Mouse (Mus musculus): ENCODE results near the gene Slc25a16. TPM values are rescaled to one million over a fixed set of nuclear protein-coding genes. Genes with fewer than 3 reads are reported as not detected.
"Not testable (repeated sequence)": the region's sequence is repeated elsewhere in the genome, so short reads cannot be mapped to it uniquely, and the experiment has no call there.

Gene Slc25a16
- total RNA-seq, 2 experiments from 2014 or later, result 38.5 to 41.5 TPM

- DNase-seq (ENCODE audit: low spot score in 2 of 2), result no peak
Observed at GRCm38 (mm10) chr10:62901826-62902225, 18.6 kb upstream of the Slc25a16 start.

GRCm38 (mm10) chr10:62902829-62903228 is 17.6 kb upstream of the Slc25a16 start:
- DNase-seq (ENCODE audit: low spot score in 2 of 2), result no peak

GRCm38 (mm10) chr10:62906336-62906735 is 14.1 kb upstream of the Slc25a16 start:
- no peak for DNase-seq (ENCODE audit: low spot score in 2 of 2)

GRCm38 (mm10) chr10:62908896-62909295 is 11.5 kb upstream of the Slc25a16 start, which contains the start of gene Tet1:
Tet1 (minus strand) TSS chr10:62908996.
- DNase-seq (ENCODE audit: low spot score in 2 of 2), result not testable (repeated sequence)

- no peak for DNase-seq (ENCODE audit: low spot score in 2 of 2)
Observed at GRCm38 (mm10) chr10:62911120-62911519, 9.3 kb upstream of the Slc25a16 start.

- DNase-seq (ENCODE audit: low spot score in 2 of 2), result no peak
Observed at GRCm38 (mm10) chr10:62918985-62919384, 1.4 kb upstream of the Slc25a16 start.

DNA sequence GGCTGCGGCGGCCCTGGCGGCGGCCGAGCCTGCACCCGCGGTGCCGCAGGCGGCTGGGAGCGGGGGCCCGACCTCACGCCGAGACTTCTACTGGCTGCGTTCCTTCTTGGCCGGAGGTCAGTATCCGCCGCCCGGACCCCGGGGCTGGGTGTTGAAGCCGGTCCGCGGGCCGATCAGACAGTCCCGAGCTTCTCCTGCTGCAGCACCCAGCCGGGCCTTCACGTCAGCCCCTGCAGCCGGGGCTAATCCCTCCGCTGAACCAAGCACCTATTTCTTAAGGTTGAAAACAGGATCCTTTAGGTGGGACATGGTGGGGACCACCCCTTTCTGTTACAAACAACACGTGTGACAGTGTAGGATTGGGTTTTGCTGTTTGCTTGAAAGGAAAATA is 328 bp downstream of the Slc25a16 start:
- DNase-seq (ENCODE audit: low spot score in 2 of 2), result no peak

- DNase-seq (ENCODE audit: low spot score in 2 of 2), result no peak
Observed at GRCm38 (mm10) chr10:62924096-62924635, 3.7 kb downstream of the Slc25a16 start.

GRCm38 (mm10) chr10:62932381-62932780 is 11.9 kb downstream of the Slc25a16 start:
- no peak for DNase-seq (ENCODE audit: low spot score in 2 of 2)

DNA sequence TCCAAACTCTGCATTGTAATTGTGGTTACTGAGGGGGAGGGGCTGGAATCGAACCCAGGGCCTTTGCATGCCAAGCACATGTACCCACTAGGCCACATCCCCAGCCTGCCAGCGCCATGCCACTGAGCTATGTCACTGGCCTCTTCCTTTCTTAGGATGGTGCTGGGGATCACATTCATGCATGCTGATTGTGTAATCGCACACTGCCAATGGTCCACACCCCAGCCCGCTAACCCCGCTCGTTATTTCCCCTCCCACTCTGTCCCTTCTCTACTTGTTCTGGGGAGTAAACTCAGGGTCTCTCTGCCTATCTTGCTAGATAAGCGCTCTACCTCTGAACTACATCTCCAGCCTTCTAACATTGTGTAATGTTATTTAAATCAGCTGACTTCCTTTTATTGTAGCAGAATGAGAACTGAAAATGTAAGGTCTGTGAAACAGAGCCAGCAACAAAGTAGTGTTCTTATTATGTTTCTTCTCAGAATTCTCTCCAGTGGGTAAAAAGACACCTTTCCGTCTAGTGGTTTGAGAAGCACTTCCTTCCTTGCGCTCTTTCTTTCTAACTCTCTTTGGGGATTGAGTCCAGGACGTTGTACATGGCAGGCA is 24.6 kb downstream of the Slc25a16 start:
- DNase-seq (ENCODE audit: low spot score in 2 of 2), result no peak

DNA sequence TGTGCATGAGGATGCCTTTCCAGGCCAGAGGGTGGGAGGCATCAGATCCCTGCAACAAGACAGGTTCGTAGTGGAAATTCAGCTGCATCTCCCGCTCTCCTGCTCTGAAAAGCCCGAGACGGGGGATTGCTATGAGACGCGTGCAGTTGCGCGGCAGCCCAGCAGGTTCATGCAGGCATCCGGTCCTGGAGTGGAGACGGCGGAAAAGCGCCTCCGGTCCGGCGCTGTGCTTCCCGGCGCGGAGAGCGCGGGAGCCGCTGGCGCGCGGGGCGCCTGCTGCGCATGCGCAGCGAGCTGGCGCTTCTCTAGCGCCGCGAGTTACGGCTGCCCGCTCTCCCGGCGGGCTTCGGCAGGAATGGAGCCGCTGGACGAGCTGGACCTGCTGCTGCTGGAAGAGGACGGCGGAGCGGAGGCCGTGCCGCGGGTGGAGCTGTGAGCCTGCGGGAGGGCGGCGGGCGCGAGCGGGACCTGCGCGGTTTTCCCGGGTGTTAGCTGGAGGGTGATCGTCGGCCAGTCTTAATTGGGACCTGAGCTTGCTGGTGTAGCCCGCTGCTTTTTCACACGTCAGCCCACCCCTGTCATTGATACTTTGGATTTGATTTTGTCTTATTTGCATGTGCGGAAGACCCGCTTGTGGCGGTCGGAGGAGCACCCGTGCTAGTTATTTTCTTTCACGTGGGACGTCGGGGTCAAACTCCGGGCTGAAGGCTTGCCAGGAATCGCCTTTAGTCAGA is 26.5 kb downstream of the Slc25a16 start, which contains the start of gene Dna2:
Dna2 (plus strand) TSS at position 289 of the 734 bp plus-strand sequence.
- DNase-seq (ENCODE audit: low spot score in 2 of 2), result peak; percentile 65 to 81

DNA sequence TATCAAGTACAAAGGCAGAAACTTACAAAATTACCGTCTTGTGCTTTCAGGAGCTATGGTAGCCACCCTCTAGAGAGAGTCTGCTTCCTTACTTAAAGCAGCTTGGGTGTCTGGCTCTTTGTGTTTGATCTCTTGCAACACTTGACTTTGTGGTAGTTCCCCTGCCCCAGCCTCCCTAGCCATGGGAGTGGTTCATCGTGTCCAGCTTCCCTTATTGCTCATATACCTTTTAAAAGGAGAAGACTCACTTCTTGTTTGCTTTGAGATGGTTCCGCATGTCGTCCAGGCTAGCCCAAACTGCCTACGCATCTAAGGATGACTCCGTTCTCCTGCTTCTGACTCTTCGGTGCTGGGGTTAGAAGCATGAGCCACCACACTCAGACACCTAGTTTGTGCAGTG is 28.1 kb downstream of the Slc25a16 start:
- DNase-seq (ENCODE audit: low spot score in 2 of 2), result no peak

GRCm38 (mm10) chr10:62963956-62964355 is 43.5 kb downstream of the Slc25a16 start:
- no peak for DNase-seq (ENCODE audit: low spot score in 2 of 2)

DNA sequence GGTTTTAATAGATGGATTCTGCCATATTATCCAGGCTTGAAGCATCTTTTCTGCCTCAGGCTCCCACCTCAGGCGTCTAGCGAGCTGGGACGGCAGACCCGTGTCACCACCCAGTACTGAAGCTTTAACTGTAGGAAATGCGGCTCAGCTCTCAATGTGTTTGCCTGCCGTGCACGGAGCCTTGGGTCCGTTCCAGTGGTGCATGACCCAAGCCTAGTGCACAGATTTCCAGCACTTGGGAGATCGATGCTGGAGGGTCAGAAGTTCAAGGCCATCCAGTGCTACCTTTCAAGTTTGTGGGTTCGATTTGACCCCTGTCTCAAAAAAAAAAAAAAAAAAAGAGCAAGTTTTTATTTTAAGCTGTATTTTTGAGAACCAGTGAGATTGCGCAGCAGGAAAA is 45.4 kb downstream of the Slc25a16 start:
- no peak for DNase-seq (ENCODE audit: low spot score in 2 of 2)

DNA sequence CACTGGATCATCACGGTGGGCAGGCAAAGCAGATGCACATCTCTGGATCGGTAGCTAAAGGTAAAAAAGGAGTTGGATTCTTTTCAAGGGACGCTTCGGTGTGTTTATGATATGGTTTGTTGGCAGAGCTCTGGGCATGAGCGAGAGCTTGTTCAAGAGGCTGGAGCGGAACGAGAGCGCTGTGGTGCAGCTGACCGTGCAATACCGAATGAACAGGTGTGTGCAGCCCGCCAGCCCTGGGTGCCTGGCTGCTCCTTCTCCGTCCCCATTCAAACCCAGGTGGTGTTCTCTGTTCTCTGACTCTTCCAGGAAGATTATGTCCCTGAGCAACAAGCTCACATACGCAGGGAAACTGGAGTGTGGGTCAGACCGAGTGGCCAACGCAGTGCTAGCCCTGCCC is 45.9 kb downstream of the Slc25a16 start:
- DNase-seq (ENCODE audit: low spot score in 2 of 2), result no peak

- no peak for DNase-seq (ENCODE audit: low spot score in 2 of 2)
Observed at GRCm38 (mm10) chr10:62971821-62972220, 51.4 kb downstream of the Slc25a16 start.

DNA sequence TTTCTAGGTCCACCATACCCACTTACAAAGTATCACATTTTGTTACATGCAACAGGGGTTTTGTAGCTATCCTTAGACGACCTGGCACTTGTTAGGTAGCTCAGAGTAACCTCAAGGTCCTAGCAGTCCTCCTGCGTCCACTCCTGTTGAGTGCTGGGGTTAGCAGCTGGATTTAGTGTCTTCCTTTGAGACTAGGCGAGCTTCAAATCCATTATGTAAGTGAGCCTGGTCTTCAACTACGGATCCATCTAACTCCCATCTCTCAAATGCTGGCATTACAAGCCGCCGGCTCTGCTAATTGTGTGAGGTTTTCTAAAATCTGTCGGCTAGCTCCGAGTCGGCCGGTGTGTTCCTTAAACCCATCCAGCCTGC is 59.2 kb downstream of the Slc25a16 start:
- DNase-seq (ENCODE audit: low spot score in 2 of 2), result no peak

GRCm38 (mm10) chr10:62980039-62980954 is 59.9 kb downstream of the Slc25a16 start, which contains the start of gene Rufy2:
Rufy2 (plus strand) TSS chr10:62980223.
- DNase-seq (ENCODE audit: low spot score in 2 of 2), result peak; percentile 88 to 92

GRCm38 (mm10) chr10:62984072-62984471 is 63.6 kb downstream of the Slc25a16 start:
- DNase-seq (ENCODE audit: low spot score in 2 of 2), result no peak

GRCm38 (mm10) chr10:62984495-62984894 is 64.1 kb downstream of the Slc25a16 start:
- DNase-seq (ENCODE audit: low spot score in 2 of 2), result no peak

DNA sequence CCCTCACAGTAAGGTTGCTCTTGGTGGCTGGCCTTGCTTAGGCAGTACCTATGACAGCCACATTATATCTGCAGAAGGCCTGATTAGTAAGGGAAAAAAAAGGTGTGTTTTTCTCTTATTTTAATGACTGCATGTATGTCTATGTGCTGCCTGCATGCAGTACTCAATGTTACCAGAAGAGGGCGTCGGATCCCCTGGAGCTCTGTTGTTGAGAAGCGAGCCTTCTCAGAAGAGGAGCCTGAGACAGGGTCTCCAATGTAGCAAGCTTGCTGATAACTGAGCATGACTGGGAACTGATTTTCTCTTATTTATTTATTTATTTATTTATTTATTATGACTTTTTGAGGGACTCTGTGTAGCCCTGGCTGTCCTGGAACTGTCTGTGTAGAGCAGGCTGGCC is 66.9 kb downstream of the Slc25a16 start:
- no peak for DNase-seq (ENCODE audit: low spot score in 2 of 2)

Measured in left cerebral cortex, adult 18-20 months (tissue).